Mouse (Mus musculus): ENCODE measurements around the gene Cic. TPM values are rescaled to one million over a fixed set of nuclear protein-coding genes. Genes with fewer than 3 reads are reported as not detected.
"Not testable (repeated sequence)": the region's sequence is repeated elsewhere in the genome, so short reads cannot be mapped to it uniquely, and the experiment has no call there.

The Cic gene
- polyA plus RNA-seq, 2 experiments from 2014 or later: 24.1 to 27.2 TPM

DNA sequence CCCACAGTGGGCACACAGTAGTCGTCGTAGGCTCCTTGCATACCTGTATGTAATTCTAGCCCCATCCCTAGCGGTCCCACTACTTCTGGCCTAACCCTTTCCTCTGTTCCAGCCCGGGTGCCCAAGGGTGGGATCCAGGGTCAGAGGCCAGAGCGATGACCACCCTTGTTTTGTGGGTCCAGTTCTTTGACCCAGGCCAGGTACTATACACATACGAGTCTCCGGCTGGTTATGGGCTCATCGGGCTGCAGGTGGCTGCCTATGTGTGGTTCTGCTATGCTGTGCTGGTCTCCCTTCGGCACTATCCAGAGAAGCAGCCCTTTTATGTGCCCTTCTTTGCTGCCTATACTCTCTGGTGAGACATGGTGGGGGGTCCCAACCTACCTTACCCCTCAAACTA lies 41.9 kb downstream of the Cic start:
- ATAC-seq: no peak

DNA sequence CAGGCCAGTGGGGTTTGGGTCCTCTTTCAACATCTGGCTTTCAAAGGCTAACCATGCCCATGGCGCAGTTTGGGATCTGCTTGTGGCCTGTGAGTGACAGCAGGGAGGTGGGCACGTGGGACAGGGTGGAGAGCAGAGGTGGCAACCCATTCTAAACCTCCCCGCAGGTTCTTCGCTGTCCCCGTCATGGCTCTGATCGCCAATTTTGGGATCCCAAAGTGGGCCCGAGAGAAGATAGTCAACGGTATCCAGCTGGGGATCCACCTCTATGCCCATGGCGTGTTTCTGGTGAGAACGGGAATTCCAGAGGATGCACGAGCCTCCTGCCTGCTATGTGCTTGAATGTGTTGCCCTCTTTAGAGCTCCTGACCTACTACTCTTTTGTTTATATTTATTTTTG lies 43.7 kb downstream of the Cic start:
- no peak for ATAC-seq

DNA sequence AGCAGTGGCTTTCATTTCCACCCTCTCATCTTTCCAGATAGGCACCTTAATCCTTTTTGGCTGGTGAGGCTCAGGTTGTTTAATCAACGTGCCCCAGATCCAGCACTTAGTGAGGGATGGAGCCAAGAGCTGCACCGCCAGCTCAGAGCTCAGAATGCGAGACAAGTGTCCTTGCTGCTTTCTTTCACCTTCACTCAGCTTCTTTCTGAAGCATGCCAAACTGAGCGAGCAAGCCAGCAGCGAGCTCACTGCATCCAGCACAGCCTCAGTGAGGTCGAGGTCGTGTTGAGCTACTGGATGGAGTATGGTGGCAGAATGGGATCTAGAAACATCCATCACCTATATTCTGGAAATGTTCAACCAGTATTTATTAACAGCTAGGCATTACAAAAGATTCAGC lies 45.8 kb downstream of the Cic start:
- no peak for ATAC-seq

DNA sequence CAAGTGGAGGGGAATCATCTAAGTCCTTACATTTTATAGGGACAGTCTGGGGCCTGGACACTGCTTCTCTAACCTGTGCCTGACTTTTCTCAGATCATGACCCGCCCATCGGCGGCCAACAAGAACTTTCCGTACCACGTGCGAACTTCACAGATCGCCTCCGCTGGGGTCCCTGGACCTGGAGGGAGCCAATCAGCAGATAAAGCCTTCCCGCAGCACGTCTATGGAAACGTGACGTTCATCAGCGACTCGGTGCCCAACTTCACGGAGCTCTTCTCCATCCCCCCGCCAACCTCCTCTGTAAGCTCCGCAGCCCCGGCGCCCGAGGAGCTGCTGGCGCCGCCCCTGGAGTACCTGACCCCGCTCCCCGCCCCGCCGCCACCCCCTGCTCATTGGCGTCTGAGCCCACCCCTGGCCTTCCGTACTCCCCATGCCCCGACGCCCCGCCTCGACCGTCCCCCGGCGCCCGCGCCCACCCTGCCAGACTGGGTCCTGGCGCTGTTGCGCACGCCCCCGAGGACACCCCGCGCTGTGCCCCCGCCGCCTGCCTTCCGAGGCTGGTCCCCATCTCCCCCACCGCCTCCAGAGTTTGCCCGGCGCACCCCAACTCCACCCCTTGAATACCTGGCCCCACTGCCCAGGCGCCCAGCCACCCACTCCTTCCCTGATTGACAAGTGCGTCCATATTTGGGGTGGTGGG lies 47.3 kb downstream of the Cic start:
- no peak for ATAC-seq

DNA sequence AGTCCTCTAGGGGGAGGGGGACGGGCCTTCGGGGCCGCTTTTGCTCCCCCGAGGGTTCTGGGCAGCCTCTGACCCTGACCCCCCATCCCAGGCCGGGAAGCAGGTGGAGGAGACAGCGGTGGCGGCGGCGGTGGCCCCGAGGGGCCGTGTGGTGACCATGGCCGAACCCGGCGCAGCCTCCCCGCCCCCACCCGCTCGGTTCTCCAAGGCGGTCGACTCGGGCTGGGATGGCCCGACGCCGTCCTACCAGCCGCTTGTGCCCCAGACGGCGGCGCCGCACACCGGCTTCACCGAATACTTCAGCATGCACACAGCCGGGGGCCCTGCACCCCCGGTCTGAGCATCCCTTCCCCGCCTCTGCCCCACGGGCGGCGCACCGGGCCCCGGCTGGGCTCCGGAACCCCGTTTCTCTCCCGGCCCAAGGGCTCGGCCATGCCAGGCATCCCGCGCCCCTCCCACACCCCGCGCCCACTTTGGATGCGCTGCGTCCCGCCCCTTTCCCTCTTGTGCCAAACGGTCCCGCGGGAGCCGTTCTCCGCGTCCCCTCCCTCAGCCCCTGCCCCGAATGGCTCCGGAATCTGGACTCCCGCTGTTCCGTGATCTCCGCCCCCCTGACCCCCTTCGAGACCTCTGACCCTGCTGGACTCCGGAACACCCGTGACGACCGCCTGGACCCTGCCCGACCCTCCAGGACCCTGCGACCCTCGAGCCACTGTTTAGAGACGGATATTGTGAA lies 48.0 kb downstream of the Cic start:
- ATAC-seq: no peak

DNA sequence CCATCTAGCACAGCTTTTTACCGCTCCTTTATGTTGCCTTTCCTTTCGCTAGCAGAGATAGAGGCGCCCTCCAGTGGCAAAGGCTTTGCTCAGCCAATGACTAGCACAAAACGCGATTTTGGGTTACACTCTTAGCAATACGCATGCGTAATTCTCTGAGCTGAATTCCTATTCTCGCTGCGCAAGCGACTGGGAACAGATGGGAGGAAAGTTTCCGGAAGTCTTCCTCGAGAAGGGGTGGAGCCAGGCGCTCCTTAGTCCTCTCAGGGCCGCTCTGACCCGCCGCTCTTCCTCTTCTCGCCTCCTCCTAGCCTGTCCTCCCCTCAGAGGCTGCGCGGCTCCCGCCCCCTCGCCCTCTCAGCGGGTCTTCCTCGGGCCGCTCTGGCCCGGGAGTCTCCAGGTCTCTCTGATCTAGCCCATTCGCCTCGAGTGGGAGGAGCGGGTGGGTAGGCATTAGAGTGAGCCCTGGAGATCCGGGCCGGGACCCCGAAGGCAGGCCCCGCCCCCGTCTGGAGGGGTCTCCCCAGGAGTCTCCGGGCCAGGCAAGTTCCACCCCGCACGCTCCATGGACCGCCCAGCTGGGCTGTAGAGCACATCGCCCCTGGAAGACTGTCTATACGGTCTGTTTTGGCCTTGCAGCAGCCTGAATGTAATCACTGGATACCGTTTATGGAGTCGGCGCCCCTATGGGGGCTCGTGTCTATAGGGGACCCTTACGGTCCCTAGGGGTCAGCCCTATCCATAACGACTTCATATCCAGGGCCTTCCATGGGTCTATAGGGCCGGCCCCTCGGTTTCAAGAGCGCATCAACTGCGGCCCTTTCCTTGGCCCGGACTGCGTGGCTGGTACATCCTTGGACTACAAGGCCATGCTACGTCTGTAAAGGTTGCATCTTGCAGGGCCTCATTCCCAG lies 49.3 kb downstream of the Cic start, which contains the start of gene Megf8:
TSS of gene Megf8 (plus strand) at position 633 of the 914 bp plus-strand sequence.
- peak; percentile 93 for ATAC-seq

DNA sequence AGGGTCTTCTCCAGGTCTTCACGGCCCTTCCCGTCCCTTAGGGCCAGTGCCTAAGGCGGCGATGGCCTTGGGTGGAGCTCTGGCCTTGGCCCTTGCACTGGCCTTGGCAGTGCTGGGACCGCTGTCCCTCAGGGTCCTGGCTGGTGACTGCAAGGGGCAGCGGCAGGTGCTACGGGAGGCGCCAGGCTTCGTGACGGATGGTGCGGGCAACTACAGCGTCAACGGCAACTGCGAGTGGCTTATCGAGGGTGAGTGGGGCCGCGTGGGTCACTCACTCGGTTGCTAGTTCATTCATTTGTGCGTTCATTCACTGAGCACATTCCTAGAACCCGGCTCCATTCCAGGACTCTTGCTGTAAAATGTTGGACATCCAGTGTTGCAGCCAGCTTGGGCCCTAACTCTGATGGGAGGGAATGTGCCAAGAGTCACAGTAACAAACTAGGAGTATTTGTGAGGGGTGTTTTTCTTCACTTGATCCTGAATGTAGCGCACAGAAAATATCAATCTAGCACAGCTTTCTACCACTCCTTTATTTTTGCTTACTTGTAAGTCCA lies 50.0 kb downstream of the Cic start:
- ATAC-seq: no peak

DNA sequence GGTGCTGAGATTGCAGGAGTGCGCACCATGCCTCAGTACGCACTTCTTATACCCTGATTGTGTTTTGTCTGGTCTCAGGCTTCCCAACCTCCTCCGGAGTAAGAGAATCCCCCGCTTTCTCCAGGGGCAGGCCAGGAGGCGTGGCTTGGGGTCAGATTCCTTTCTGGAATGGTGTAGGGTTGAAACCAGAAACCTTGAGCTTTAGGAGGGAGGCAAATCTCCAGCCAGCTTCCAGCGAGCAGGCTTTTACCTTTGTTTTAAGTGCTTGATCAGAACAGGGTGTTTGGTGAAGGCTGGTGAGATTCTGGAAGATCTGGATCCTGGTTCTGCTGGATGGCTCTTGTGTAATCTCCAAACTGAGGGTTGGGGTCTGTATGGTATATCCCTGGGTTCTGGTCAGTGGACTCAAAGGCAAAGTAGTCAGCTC lies 54.6 kb downstream of the Cic start:
- ATAC-seq: no peak

DNA sequence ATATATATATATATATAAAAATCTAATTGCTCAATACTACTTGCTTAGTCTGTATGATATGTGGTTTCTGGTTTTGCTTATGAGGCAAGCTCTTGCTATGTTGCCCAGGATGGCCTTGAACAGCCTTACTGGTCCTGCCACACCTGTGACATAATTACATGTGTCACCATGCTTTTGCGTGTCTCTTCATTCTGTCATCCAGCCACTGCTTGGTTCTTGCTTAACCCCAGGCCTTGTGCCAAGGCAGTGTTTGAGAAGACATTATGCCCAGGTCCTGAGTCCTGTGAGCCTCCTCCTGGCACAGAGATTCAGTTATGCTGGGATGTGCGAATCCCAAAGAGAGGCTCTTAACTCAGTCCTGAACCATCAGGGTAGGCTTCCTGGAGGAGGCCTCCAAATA lies 55.7 kb downstream of the Cic start:
- ATAC-seq: no peak

DNA sequence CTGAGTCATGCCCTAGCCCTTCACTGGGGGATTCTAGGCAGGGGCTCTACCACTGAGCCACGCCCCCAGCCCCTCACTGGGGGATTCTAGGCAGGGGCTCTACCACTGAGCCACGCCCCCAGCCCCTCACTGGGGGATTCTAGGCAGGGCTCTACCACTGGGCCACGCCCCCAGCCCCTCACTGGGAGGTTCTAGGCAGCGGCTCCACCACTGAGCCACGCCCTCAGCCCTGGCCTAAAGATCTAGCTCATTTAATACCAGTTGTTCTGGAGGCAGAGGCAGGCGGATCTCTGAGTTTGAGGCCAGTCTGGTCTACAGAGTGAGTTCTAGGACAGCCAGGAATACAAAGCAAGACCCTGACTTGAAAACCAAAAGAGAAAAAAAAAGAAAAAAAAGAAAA lies 57.9 kb downstream of the Cic start:
- not testable (repeated sequence) for ATAC-seq

DNA sequence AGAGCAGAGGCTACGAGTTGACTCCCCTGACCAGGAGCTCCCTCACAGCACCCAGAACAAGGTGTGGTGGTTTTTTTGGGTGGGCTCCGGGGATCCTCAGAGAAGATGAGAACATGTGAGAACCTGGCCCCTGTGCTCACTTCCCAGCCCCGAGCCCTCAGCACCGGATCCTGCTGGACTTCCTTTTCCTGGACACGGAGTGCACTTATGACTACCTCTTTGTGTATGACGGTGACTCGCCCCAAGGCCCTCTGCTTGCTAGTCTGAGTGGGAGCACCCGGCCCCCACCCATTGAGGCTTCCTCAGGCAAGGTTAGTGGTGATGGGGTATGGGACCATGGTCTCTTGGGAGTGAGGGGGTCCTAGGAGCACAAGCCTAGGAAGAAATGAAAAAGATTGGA lies 58.7 kb downstream of the Cic start:
- ATAC-seq: no peak

DNA sequence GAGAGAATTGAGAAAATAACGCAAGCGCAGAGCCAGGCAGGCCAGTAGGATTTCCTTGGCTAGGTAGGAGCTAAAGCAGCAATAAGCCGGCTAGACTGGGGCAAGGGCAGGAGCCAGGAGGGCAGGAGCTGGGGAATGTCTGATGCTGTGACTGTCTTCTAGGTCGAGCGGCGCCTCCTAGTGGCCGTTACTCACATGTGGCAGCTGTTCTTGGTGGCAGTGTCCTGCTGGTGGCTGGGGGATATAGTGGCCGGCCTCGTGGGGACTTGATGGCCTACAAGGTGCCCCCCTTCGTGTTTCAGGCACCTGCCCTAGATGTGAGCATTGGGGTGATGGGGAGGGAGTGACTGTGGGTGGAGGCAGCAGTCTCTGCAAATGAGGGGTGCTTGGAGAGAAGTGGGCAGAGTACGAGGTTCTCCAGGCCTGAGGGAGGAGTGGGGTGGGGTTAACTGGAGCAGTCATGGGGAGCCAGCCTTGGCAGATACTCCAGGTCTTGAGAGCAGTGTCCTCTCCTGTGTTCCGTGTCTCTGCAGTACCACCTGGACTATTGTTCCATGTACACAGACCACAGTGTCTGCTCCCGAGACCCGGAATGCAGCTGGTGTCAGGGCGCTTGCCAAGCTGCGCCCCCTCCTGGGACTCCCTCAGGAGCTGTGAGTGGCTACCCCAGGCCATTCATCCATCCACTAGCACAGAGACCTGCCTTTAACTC lies 66.2 kb downstream of the Cic start:
- no peak for ATAC-seq

DNA sequence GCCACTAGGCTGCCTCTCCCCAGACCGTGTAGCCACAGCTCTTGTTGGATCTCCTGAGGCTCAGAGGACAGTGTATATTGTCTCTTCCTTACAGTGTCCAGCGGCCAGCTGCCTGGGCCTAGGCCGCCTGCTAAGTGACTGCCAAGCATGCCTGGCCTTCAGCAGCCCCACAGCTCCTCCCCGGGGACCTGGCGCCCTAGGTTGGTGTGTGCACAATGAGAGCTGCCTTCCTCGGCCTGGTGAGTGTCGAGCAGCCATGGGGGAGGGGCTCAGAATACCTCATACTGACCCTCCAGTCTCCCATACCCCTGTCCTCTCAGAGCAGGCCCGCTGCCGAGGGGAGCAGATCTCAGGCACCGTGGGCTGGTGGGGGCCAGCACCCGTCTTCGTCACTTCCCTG lies 67.0 kb downstream of the Cic start:
- ATAC-seq: no peak

DNA sequence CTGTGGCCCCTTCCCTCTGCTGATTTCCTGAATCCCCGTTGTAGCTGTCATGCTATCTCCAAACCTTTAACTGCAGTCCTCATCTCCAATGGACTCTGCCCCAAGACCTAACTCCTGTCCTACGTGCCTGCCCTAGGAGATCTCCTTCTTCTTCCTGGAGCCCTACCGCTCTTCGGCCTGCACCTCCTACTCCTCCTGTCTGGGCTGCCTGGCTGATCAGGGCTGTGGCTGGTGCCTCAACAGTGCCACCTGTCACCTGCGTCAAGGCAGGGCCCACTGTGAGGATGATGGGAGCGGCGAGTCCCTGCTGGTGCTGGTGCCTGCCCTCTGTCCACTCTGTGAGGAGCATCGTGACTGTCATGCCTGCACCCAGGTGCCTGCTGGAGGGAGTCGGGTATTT lies 71.8 kb downstream of the Cic start:
- no peak for ATAC-seq

DNA sequence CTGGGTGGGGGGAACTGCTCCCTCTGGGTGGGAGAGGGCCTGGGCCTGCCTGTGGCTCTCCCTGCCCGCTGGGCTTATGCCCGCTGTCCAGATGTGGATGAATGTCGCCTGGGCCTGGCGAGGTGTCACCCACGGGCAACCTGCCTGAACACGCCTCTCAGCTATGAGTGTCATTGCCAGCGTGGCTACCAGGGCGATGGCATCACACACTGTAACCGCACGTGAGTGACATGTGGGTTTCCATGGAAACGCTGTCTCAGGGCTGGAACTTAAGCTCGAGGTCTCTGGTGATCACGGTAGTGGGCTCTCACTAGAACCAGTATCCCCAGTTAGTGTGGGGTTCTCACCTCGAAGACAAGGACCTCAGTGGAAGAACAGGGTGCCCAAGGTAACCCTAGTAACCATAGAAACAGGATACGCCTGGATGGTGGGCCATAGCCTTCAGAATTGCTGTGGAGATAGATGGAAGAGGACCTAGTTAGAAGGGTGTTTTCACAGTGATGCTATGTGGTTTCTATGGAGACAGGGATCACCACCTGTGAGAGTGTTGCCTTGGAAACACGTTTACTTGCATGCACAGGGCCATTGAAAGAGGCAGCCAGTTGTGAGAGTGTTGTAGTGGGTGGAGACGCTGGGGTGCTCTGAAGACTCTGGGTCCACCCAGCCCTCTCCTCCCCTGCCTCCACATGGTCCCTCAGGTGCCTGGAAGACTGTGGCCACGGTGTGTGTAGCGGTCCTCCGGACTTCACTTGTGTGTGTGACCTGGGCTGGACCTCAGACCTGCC lies 73.7 kb downstream of the Cic start:
- ATAC-seq: no peak

Other genes with a start within 250 kb of the Cic start
- gene Grik5, start 195.4 kb upstream of the Cic start, polyA plus RNA-seq (2017; shearing (Covaris generic)): 1 to 10 TPM; 4.1 to 4.5 TPM
- gene Zfp574, start 195.1 kb upstream of the Cic start, polyA plus RNA-seq (2017; shearing (Covaris generic)): 10 to 100 TPM; 11.3 to 15.1 TPM
- 10 to 100 TPM; 25.9 to 29.4 TPM for gene Pou2f2, start 88.0 kb upstream of the Cic start, polyA plus RNA-seq (2017; shearing (Covaris generic))
- 10 to 100 TPM; 23.6 to 29.8 TPM for gene Dedd2, start 47.1 kb upstream of the Cic start, polyA plus RNA-seq (2017; shearing (Covaris generic))
- 1 to 10 TPM; 2.8 to 3.0 TPM for gene Zfp526, start 46.3 kb upstream of the Cic start, polyA plus RNA-seq (2017; shearing (Covaris generic))
- gene Gsk3a, start 29.9 kb upstream of the Cic start, polyA plus RNA-seq (2017; shearing (Covaris generic)): 10 to 100 TPM in 1 of 2 experiments, 1 to 10 TPM in 1; 8.9 to 11.3 TPM
- under 1 TPM; 0.22 to 0.42 TPM for gene Erf, start 16.9 kb upstream of the Cic start, polyA plus RNA-seq (2017; shearing (Covaris generic))
- 10 to 100 TPM; 23.6 to 42.6 TPM for gene Pafah1b3, start 30.3 kb downstream of the Cic start, polyA plus RNA-seq (2017; shearing (Covaris generic))
- gene Prr19, start 33.7 kb downstream of the Cic start, polyA plus RNA-seq (2017; shearing (Covaris generic)): not detected
- gene Tmem145, start 38.4 kb downstream of the Cic start, polyA plus RNA-seq (2017; shearing (Covaris generic)): not detected
- under 1 TPM; 0.10 to 0.11 TPM for gene Megf8, start 49.5 kb downstream of the Cic start, polyA plus RNA-seq (2017; shearing (Covaris generic))
- not detected for gene Cnfn, start 102.0 kb downstream of the Cic start, polyA plus RNA-seq (2017; shearing (Covaris generic))
- 10 to 100 TPM; 14.2 to 24.4 TPM for gene Lipe, start 131.0 kb downstream of the Cic start, polyA plus RNA-seq (2017; shearing (Covaris generic))
- gene Cxcl17, start 145.2 kb downstream of the Cic start, polyA plus RNA-seq (2017; shearing (Covaris generic)): not detected
- 1 to 10 TPM in 1 of 2 experiments, not detected in 1; 1.2 TPM for gene Ceacam1, start 209.9 kb downstream of the Cic start, polyA plus RNA-seq (2017; shearing (Covaris generic))